Mouse (Mus musculus) cerebellum, adult 2 months (tissue): ENCODE data around the gene Ifnlr1.

Source experiments
- CTCF ChIP-seq: fragments of 200-500 bp; IDR thresholded peaks from 2 replicates; pipeline ENCODE4 v1.5.1; 2011; ENCODE audit warnings: low read depth, mild to moderate bottlenecking, control low read depth, low read length, moderate library complexity, borderline replicate concordance; ENCODE audit not compliant: insufficient read depth
- POLR2A ChIP-seq: fragments of 200-500 bp; IDR thresholded peaks from 2 replicates; pipeline ENCODE4 v1.6.1; 2011; ENCODE audit warnings: low read length, control low read depth, borderline replicate concordance; ENCODE audit not compliant: insufficient read depth

GRCm38 (mm10) chr4:135684731-135685130, 1.4 kb upstream of the Ifnlr1 start:
- TF ChIP-seq CTCF (no peak), POLR2A (no peak)
